Mouse (Mus musculus) bone marrow, adult 2 months (tissue): ENCODE data around the gene Gda.

Experiments
- CTCF ChIP-seq: fragments of 200-500 bp; IDR thresholded peaks from 2 replicates; pipeline ENCODE4 v1.5.1; 2011; ENCODE audit warnings: low read length, control low read depth; ENCODE audit not compliant: control insufficient read depth, insufficient read depth
- POLR2A ChIP-seq: fragments of 200-500 bp; IDR thresholded peaks from 2 replicates; pipeline ENCODE4 v1.6.1; 2011; ENCODE audit warnings: low read depth, mild to moderate bottlenecking, control low read depth, low read length, borderline replicate concordance; ENCODE audit not compliant: control insufficient read depth

GRCm38 (mm10) chr19:21499394-21499983 is 26.2 kb upstream of the Gda start:
- TF ChIP-seq CTCF: no peak
- no peak for TF ChIP-seq POLR2A
